Mouse (Mus musculus) MEL (cell line): ENCODE measurements around the gene Brat1. TPM values are rescaled to one million over a fixed set of nuclear protein-coding genes. Genes with fewer than 3 reads are reported as not detected.

Experiments
- DNase-seq: peaks from one replicate; pipeline ENCODE4 v3.0.0; 2011; ENCODE audit warnings: low read depth, low spot score
- H3K27ac ChIP-seq: 2 replicates; pipeline ENCODE4 v1.5.1; 2012; ENCODE audit warnings: low read depth, mild to moderate bottlenecking, control low read depth, low read length, moderate library complexity; ENCODE audit not compliant: control insufficient read depth
- H3K27me3 ChIP-seq, 2 experiments: fragments of 150-350 bp in 1 of 2; sonication (generic) in 1 of 2; 2 replicates each; pipeline ENCODE4 v1.6.1; 2012; ENCODE audit warnings: low read length in 2 of 2, mild to moderate bottlenecking in 2 of 2, improper control_type of control experiment in 1 of 2, moderate library complexity in 1 of 2; ENCODE audit not compliant: insufficient read depth in 2 of 2, control insufficient read depth in 1 of 2
- H3K36me3 ChIP-seq, 2 experiments: 2 replicates each; pipeline ENCODE4 v1.6.1; 2012 to 2014; ENCODE audit warnings: low read length in 2 of 2, improper control_type of control experiment in 1 of 2, inconsistent platforms in 1 of 2, mild to moderate bottlenecking in 1 of 2; ENCODE audit not compliant: insufficient read depth in 2 of 2, control insufficient read depth in 1 of 2
- H3K4me1 ChIP-seq, 2 experiments: fragments of 150-350 bp in 1 of 2; sonication (generic) in 1 of 2; 2 replicates each; pipeline ENCODE4 v1.6.1; 2012; ENCODE audit warnings: low read length in 2 of 2, improper control_type of control experiment in 1 of 2, mild to moderate bottlenecking in 1 of 2; ENCODE audit not compliant: insufficient read depth in 2 of 2, control insufficient read depth in 1 of 2
- H3K4me3 ChIP-seq, 2 experiments: fragments of 150-350 bp in 1 of 2; sonication (generic) in 1 of 2; 2 replicates each; pipeline ENCODE4 v1.5.1; 2012; ENCODE audit warnings: low read depth in 2 of 2, low read length in 2 of 2, mild to moderate bottlenecking in 2 of 2, moderate library complexity in 2 of 2, control low read depth in 1 of 2, improper control_type of control experiment in 1 of 2; ENCODE audit not compliant: control insufficient read depth in 1 of 2, insufficient read depth in 1 of 2
- H3K79me2 ChIP-seq: 2 replicates; pipeline ENCODE4 v1.6.1; 2012; ENCODE audit warnings: mild to moderate bottlenecking, low read length, moderate library complexity; ENCODE audit not compliant: control insufficient read depth, poor library complexity, insufficient read depth
- H3K9ac ChIP-seq: 2 replicates; pipeline ENCODE4 v1.6.1; 2012; ENCODE audit warnings: low read depth, mild to moderate bottlenecking, control low read depth, low read length, moderate library complexity; ENCODE audit not compliant: control insufficient read depth, poor library complexity, severe bottlenecking
- H3K9me3 ChIP-seq: fragments of 150-350 bp; sonication (generic); replicated peaks from 2 replicates; pipeline ENCODE4 v1.6.1; 2012; ENCODE audit warnings: mild to moderate bottlenecking, low read length, improper control_type of control experiment, moderate library complexity; ENCODE audit not compliant: insufficient read depth
- BHLHE40 ChIP-seq: IDR thresholded peaks from 2 replicates; pipeline ENCODE4 v1.6.1; 2012; ENCODE audit warnings: low read depth, mild to moderate bottlenecking, inconsistent platforms, low read length, improper control_type of control experiment, borderline replicate concordance
- ELF1 ChIP-seq: IDR thresholded peaks from 2 replicates; pipeline ENCODE4 v1.6.1; 2014; ENCODE audit warnings: low read depth, mild to moderate bottlenecking, inconsistent platforms, low read length, improper control_type of control experiment, moderate library complexity
- ETS1 ChIP-seq: IDR thresholded peaks from 2 replicates; pipeline ENCODE4 v1.6.1; 2012; ENCODE audit warnings: low read depth, mild to moderate bottlenecking, inconsistent platforms, low read length, improper control_type of control experiment, moderate library complexity
- HCFC1 ChIP-seq: IDR thresholded peaks from 2 replicates; pipeline ENCODE4 v1.6.1; 2012; ENCODE audit warnings: low read depth, mild to moderate bottlenecking, inconsistent platforms, low read length, improper control_type of control experiment, moderate library complexity
- MAX ChIP-seq: IDR thresholded peaks from 2 replicates; pipeline ENCODE4 v1.6.1; 2011; ENCODE audit warnings: low read length, improper control_type of control experiment
- MXI1 ChIP-seq: IDR thresholded peaks from 2 replicates; pipeline ENCODE4 v1.6.1; 2011; ENCODE audit warnings: mild to moderate bottlenecking, low read depth, low read length, improper control_type of control experiment
- MYC ChIP-seq: IDR thresholded peaks from 2 replicates; pipeline ENCODE4 v1.6.1; 2011; ENCODE audit warnings: low read depth, mild to moderate bottlenecking, low read length, improper control_type of control experiment, moderate library complexity
- NELFE ChIP-seq: IDR thresholded peaks from 2 replicates; pipeline ENCODE4 v1.6.1; 2011; ENCODE audit warnings: low read depth, low read length, improper control_type of control experiment
- NRF1 ChIP-seq: IDR thresholded peaks from 2 replicates; pipeline ENCODE4 v1.6.1; 2014; ENCODE audit warnings: low read depth, mild to moderate bottlenecking, inconsistent platforms, low read length, improper control_type of control experiment, moderate library complexity; ENCODE audit not compliant: poor library complexity, insufficient read depth, severe bottlenecking
- POLR2A ChIP-seq, 2 experiments: IDR thresholded peaks; 2 replicates each; pipeline ENCODE4 v1.6.1; 2011 to 2012; ENCODE audit warnings: low read length in 2 of 2, mild to moderate bottlenecking in 2 of 2, control low read depth in 1 of 2, improper control_type of control experiment in 1 of 2, low read depth in 1 of 2, moderate library complexity in 1 of 2; ENCODE audit not compliant: control insufficient read depth in 1 of 2, insufficient read depth in 1 of 2, poor library complexity in 1 of 2
- POLR2AphosphoS2 ChIP-seq: IDR thresholded peaks from 2 replicates; pipeline ENCODE4 v1.6.1; 2011; ENCODE audit warnings: low read length, improper control_type of control experiment
- RCOR1 ChIP-seq: IDR thresholded peaks from 2 replicates; pipeline ENCODE4 v1.6.1; 2012; ENCODE audit warnings: low read depth, mild to moderate bottlenecking, inconsistent platforms, low read length, improper control_type of control experiment
- SIN3A ChIP-seq: IDR thresholded peaks from 2 replicates; pipeline ENCODE4 v1.6.1; 2012; ENCODE audit warnings: low read length, improper control_type of control experiment, inconsistent platforms
- TCF12 ChIP-seq: IDR thresholded peaks from 2 replicates; pipeline ENCODE4 v1.6.1; 2014; ENCODE audit warnings: low read depth, mild to moderate bottlenecking, inconsistent platforms, low read length, improper control_type of control experiment, moderate library complexity
- ZMIZ1 ChIP-seq: IDR thresholded peaks from 2 replicates; pipeline ENCODE4 v1.6.1; 2012; ENCODE audit warnings: low read depth, mild to moderate bottlenecking, inconsistent platforms, low read length, improper control_type of control experiment, moderate library complexity
- ZNF384 ChIP-seq: IDR thresholded peaks from 2 replicates; pipeline ENCODE4 v1.6.1; 2012; ENCODE audit warnings: low read depth, mild to moderate bottlenecking, inconsistent platforms, low read length, improper control_type of control experiment
- polyA plus RNA-seq, 2 experiments: library from polyadenylated mRNA; stranded (reverse) in 1 of 2; unstranded in 1 of 2; fragments of >175 nt in 1 of 2; fragments of >200 nt in 1 of 2; gene quantifications; 2 replicates each; pipeline versions ENCODE4 v1.2.1 to v1.2.4; 2012; ENCODE audit warnings: low replicate concordance in 2 of 2, low read depth in 1 of 2; ENCODE audit not compliant: insufficient read length in 2 of 2, insufficient read depth in 1 of 2, missing spikeins in 1 of 2
- total RNA-seq: library from RNA; depleted of rRNA; stranded (reverse); fragments of 300-350 nt; gene quantifications from 2 replicates; pipeline ENCODE4 v1.2.3, GENCODE M21; 2012

The Brat1 gene
- total and polyA plus RNA-seq, 3 experiments, result 13.7 to 14.2 TPM; not detected in 1

GRCm38 (mm10) chr5:140702103-140702513, 2.7 kb upstream of the Brat1 start, which contains the start of gene Iqce:
Gene Iqce (minus strand): TSS chr5:140702378.
- H3K27me3 ChIP-seq, result no peaks in the 10 kb centered on the region
- no peaks in the 10 kb centered on the region for H3K9me3 ChIP-seq
- peak within 1 kb of the TSS; percentile 75 to 83 for H3K4me3 ChIP-seq
- H3K27ac ChIP-seq, result peak within 1 kb of the TSS; percentile 88
- peaks cover 0 to 17% of the 10 kb centered on the region in 2 experiments; a peak in 2 of 4 replicates for H3K36me3 ChIP-seq
- H3K9ac ChIP-seq, result peak within 1 kb of the TSS; percentile 76
- peak; percentile 22; the same call in 1 of the 2 replicates for TF ChIP-seq ETS1
- TF ChIP-seq TCF12, result no peak
- no peak for TF ChIP-seq POLR2AphosphoS2
- peak; percentile 84 for TF ChIP-seq MXI1
- TF ChIP-seq MYC, result peak; percentile 50; the same call in 1 of the 2 replicates
- TF ChIP-seq ZNF384, result peak; percentile 90
- peak; percentile 53; the same call in 1 of the 2 replicates for TF ChIP-seq NRF1
- TF ChIP-seq ZMIZ1, result peak; percentile 25; the same call in 1 of the 2 replicates
- TF ChIP-seq ELF1, result peak; percentile 61; the same call in 1 of the 2 replicates
- peak; percentile 29; the same call in 1 of the 2 replicates for TF ChIP-seq BHLHE40
- TF ChIP-seq RCOR1, result no peak
- TF ChIP-seq HCFC1, result peak; percentile 80
- TF ChIP-seq NELFE, result peak; percentile 64
- peak; percentile 71 to 74 for TF ChIP-seq POLR2A (IDR thresholded peaks at IDR 0.05; ENCODE audit: control insufficient read depth in 1 of 2, insufficient read depth in 1 of 2, low read depth in 1 of 2, low read length in 2 of 2, poor library complexity in 1 of 2)
- TF ChIP-seq SIN3A, result peak; percentile 93
- DNase-seq, result peak; percentile 96
- peaks cover 4% of the 10 kb centered on the region; the same call in 1 of the 2 replicates for H3K79me2 ChIP-seq
- H3K4me1 ChIP-seq, result peaks cover 0 to 19% of the 10 kb centered on the region in 2 experiments; a peak in 3 of 4 replicates

DNA sequence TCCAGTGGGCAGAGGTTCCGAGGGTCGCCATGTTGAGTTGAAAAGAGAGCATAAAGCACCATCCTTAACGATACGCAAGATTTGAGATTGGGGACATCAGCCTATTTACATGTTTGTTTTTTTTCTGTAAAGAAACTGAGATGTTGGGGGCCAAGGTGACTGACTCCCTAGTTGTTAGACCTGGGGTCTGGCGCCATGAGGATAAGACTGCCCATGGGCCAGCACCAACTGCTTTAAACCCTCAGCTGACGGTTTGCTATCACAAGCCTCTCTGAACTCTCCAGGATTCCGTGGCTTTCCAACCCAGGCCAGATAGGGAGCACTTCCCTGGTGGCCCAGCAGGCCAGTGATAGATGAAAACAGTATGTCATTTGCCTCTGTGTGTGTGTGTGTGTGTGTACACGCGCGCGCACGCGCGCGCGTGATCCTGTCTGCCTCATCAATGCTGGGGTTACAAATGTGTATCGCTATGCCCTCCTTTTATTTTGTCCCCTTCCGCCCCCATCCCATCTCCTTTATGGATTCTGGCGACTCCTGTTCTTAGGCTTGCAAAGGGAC, 2.1 kb upstream of the Brat1 start:
- H3K4me3 ChIP-seq, result peak overlapping the region; percentile 75 to 83
- no peaks in the 10 kb centered on the region for H3K9me3 ChIP-seq
- peak overlapping the region; percentile 88 for H3K27ac ChIP-seq
- H3K79me2 ChIP-seq, result peaks cover 4% of the 10 kb centered on the region; the same call in 1 of the 2 replicates
- peaks cover 0 to 19% of the 10 kb centered on the region in 2 experiments; a peak in 3 of 4 replicates for H3K4me1 ChIP-seq
- TF ChIP-seq NRF1 (peak; percentile 56; the same call in 1 of the 2 replicates), MAX (no peak)
- H3K9ac ChIP-seq, result peak overlapping the region; percentile 76
- no peaks in the 10 kb centered on the region for H3K27me3 ChIP-seq
- H3K36me3 ChIP-seq, result peaks cover 0 to 17% of the 10 kb centered on the region in 2 experiments; a peak in 2 of 4 replicates
- DNase-seq, result peak; percentile 51
